Mouse (Mus musculus): ENCODE measurements around the gene Sde2.
"Not testable (repeated sequence)": the region's sequence is repeated elsewhere in the genome, so short reads cannot be mapped to it uniquely, and the experiment has no call there.

The Sde2 gene

DNA sequence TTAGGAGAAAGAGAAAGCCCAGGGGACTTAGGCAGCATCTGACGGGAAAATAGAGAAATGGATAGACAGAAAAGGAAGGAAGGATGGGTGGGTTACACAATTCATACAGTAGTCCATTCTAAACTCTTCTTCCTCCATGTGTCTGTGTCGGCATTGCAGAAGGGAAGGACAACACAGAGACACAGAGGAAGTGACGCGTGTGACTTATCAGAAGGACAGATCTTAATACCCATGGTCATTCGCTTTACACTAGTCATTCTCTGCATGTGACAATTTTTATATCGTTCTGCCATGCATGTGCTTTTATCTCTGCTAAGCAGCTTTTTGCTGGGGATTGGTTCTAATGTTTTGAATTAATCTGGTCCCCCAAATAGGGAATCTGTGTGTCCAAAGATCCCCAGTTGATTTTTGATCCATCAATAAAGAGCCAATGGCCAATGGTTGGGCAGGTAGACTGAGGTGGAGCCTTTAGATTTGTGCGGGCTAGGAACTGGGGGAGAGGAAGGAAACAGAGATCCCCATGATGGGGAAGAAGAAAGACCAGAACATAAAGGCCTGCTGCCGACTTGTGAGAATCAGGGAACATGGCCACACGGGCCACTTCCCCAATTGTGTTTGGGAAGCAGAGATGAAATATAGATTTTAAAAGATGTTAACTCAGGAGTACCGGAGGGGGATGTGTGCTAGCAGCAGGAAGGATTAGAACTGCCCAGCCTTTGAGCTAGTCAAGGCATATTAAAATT, 15.5 kb upstream of the Sde2 start:
- peak in 1 of 2 experiments; percentile 22 for DNase-seq (ENCODE audit: low spot score in 2 of 2)

DNA sequence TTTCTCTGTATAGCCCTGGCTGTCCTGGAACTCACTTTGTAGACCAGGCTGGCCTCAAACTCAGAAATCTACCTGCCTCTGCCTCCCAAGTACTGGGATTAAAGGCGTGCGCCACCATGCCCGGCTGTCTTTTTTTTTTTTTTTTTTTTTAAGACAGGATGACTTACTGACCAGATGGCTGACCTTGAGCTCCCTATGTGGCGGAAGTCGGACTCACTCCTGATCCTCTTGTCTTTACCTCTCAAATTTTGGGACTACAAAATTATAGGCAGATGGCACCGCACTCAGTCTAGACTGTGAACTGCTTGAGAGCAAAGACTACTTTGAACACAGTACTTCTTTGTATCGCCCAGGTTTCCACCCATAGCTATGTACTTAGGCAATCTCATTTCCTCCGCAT, 14.5 kb upstream of the Sde2 start:
- not testable (repeated sequence) for DNase-seq (ENCODE audit: low spot score in 2 of 2)

DNA sequence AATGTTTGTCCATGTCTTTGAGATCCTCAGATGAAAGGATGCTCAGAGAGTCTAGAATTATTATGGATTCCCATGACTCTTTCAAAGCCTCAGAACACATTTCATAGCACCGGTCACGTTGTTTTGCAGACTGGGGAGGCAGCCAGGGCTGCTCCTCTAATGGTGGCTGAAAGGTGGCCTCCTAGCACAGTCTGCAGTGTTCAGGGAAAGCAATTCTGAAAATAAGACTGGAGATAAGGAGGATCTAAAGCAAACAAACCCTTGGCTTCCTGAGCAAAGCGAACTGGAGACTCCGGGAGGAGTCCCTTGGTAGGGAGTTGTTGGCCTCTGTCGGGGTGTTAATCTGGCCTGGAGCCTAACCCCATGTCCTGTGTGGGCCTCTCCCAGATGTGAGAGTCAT, 13.7 kb upstream of the Sde2 start:
- DNase-seq (ENCODE audit: low spot score in 2 of 2) = no peak

DNA sequence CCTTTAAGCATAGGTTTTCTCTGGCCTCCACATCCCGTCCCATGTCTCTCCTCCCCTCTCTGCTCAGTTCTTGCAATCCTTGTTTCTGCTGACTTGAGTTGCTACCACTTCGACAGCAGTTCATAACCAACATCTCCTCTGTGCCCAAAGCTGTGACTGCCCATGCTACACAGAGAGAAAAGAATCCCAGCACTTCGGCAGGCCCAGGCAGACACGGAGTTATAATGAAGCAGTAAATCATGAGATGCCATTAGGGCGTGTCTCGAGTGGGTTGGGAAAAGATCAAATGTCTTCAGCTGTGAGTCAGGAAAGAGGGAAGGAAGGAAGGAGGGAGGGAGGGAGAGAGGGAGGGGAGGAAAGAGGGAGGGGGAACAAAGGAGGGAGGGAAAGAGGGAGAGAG, 12.9 kb upstream of the Sde2 start:
- no peak for DNase-seq (ENCODE audit: low spot score in 2 of 2)

DNA sequence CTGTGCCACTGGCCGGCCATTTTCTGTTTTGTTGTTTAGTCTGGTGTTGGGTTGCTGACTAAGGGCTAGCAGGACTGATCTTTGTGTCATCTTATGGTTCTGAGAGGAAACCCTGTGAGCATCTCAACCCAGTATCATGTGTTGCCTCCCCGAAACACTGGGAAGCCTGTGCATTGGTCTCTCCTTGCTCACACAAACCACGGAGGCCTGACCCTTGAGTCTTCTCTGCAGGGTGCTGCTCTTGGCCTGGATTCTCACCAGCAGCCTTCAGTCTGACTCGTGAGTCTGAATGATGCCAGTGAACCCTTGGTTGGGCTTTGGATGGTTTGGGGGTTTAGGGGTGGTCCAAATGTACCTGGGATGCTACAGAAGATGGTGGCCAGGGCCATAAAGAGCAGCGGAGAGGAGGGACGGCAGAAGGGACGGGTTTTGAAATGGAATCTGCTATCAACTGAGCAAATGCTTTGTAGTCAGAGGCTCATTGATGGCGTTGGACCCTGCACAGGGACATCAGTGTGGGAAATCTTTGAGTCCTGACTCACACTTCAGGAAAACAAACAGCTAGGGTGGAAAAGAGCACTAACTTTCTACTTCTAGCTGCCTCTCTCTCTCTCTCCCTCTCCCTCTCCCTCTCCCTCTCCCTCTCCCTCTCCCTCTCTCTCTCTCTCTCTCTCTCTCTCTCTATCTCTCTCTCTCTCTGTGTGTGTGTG, 11.6 kb upstream of the Sde2 start:
- no peak for DNase-seq (ENCODE audit: low spot score in 2 of 2)

DNA sequence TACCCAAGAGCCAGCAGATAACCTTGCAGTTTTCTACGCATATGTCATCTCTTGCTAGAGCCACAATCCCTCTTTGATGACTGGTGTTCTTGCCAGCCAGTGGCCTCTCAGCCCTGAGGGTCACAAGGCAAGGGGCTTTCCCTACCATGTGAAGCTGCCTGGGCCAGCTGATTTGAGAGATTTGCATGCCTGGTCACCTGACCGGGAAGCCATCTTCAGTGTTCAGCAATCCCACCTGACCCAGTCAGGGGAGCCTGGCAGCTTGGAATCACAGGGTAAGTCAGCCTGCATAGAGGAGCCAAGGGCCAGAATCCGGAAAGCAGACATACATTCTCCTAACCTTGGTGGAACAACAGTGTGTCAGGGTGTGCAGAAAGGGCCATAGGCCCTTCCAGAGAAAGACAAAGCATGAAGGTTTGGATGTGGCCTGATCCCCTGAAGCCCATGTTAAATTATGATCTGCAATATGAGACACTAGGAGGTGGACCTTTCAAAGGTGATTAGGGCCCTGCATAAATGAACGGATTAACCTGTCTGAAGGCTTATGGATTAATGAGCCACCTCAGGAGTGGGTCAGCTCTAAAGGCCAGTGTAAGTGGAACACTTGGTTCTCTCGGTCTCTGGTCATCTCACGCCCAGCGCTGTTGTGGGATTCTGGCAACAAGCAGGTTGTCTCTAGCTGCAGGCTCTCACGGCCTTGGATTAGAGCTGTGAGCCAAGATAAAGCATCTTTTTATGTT, 9.2 kb upstream of the Sde2 start:
- DNase-seq (ENCODE audit: low spot score in 2 of 2) = peak in 1 of 2 experiments; percentile 47

DNA sequence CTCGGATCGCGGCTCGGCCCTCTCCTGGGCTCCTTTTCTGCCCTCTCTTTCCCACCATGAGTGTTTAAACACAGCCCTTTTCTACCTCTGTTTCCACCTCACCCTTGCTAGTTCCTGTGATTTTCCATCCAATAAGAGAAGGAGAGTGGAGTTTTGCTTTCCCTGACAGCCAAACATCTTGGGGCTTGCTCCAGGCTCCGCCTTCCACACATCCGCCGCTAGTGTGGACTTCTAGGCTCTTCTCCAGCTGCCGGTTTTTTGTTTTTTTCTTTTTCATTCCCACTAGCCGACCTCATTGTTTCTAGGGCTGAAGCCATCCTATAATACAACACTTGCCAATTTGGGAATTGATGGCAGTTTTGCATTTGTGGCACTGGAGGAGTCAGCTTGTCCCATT, 2.8 kb upstream of the Sde2 start:
- DNase-seq (ENCODE audit: low spot score in 2 of 2) = peak; percentile 37 to 56

DNA sequence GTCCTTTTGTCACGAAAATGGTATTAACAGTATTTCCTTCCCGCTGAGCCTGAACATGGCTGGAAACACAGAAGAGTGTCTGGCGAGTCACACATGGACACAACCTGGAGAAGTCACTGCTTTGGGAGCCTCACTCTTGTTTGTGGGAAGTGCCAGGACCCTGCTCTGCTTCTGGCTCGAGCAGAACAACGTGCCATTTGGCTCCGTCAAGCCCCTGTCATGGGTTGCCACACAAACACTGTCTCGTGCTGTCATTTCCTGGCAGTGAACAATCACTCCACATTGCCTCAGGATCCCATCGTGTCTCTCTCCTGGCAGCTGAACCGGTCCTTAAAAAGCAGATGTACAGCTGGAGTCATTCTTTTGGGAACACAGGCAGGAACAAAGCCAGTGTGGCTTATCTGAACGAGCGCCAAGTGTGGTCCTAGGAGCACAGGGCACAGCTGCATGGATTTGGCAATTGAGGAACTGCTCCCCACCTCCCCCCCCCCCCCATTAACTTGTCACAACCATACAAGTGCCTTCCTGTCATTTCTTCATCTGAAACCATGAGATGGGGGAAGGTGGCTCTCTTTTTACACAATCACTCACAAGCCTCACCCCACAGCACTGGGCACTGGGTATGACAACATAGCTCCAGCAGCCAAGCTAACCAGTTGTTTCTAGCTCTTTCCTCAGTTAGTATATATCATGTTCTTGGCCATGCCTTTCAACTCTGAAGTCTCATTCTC, 2.3 kb upstream of the Sde2 start:
- DNase-seq (ENCODE audit: low spot score in 2 of 2) = peak; percentile 57 to 79

DNA sequence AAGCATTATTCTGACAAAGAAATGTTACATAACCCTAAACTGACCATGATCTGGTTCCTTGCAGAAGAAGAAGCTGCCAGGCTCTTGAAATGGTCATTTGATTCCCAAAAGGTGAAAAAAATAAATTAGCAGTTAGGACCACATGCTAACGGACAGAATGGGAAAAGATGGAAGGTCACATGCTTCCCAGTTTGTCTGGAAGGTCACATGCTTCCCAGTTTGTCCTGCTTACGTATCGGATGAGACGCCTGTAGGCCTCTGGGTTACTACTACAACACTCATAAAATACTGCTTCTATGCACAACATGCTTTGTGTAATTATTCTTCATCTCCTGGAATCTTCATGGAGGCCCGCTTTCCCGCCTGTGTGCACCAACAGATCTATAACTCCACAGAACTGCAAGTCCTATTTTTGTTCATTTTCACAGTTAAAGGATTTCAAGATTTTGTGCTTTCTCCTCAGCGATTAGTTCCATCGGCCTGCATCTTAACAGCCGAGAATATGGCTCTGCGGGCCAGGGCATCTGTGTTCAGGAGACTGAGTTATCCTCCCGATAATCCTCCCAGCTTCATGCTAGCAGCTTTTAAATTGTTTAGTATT, 1.1 kb upstream of the Sde2 start:
- no peak for DNase-seq (ENCODE audit: low spot score in 2 of 2)

DNA sequence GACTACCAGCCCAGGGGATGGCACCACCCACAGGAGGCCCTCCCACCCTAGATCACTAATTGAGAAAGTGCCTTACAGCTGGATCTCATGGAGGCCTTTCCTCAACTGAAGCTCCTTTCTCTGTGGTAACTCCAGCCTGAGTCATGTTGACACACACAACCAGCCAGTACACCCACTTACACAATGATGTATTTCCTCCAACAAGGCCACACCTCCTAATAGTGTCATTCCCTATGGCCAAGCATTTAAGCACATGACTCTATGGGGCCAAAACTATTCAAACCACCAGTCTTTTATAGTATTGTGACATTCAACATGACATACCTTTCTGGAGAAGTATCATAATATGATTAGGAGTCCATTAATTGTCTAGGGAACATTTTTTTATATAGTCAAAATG, 7.8 kb downstream of the Sde2 start:
- DNase-seq (ENCODE audit: low spot score in 2 of 2) = no peak

DNA sequence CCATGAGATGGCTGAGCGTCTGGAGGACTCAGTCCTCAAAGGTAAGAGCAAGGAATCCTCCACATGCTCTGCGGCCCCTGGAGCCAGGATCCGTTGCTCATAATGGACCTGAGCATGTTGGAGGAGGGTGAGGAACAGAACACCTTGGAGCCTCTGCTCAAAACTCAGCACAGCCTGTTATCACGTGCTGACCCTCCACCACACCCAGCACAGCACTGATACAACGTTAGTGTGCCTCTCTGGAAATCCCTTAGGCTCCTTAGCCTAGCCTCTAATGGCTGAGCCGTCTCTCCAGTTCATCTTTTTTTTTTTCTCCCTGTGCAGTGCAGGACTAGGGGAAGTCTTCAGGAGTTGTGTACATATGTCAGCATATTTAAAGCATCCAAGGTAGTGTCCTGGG, 9.1 kb downstream of the Sde2 start:
- DNase-seq (ENCODE audit: low spot score in 2 of 2) = no peak

DNA sequence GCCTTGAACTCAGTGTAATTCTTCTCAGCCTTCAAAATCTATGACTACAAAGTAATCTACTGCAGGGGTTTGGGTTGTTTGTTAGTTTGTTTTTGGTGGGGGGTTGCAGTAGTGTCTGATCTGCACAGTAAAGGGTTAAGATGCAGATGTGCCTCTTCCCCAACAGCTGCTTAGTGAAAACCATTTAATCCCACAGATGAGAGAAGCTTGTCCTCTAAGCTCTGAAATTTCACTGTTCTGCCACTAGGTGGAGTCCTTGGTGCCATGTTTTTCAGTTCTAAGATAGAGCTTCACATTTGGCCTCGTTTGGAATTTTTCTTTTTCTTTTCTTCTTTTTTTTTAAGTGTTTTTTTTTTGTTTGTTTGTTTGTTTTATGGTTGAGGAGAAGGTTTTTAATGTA, 12.7 kb downstream of the Sde2 start:
- peak in 1 of 2 experiments; percentile 28 for DNase-seq (ENCODE audit: low spot score in 2 of 2)

DNA sequence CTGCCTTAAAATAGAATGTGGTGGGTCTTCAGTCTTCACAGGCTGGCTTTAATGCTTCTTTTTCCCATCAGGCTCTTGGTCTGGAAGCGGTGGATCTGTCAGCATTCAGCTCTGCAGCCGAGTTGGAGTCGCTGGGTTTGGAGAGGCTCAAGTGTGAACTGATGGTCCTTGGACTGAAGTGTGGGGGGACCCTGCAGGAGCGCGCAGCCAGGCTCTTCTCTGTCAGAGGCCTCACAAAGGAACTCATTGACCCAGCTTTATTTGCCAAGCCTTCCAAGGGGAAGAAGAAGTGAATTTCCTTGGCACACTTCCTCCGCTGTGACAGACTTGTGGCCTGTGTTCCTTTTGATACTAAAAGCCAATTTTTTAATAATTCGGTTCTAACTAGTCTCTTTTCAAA, 15.1 kb downstream of the Sde2 start:
- no peak for DNase-seq (ENCODE audit: low spot score in 2 of 2)

DNA sequence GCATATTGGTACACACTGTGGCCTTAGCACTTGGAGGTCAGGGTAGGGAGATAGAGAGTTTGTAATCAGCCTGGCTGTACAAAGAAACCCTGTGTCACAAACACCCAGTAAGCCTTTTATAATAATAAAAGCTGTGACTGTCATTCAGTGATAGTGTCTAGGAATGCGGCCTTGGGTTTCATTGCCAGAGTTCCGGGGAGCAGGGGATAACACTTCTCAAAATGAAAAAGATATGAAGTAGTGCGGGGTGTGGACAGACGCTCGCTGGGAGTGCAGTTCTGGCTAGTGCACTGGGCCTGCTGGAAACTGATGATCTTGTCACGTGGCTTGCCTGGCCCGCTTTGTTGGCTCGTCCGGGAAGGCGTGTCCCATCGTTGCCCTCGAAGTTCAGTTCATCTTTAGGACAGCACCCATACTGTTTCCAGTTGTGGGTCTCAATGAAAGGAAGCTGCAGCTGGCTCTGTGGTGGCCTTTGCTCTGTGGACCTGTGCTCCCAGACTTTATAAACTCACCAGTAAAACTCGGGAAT, 19.3 kb downstream of the Sde2 start:
- no peak for DNase-seq (ENCODE audit: low spot score in 2 of 2)

DNA sequence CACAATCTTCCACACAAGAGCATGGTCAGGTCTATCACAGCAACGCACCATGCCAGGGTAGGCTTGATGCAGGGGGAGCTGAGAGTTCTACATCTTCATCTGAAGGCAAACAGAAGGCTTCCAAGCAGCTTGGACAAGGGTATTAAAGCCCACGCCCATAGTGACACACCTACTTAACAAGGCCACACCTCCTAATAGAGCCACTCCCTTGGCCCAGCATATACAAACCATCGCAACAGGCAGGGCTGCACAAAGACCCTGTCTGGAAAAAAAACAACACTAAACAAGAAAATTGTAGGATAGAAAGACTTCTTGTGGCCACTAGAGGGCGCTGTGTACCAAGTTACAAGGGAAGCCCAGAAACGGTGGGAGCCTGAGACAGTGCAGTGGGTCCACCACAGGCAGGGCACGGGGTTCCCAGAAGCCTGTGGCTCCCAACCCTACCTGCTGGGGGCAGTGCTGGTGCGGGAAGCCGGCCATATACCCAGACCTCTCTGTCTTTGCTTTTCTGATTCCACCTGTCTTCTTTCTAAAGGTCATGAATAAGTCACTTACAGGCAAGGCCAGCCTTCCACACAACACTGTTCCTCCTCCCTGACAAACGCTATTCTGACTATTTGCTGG, 23.0 kb downstream of the Sde2 start:
- DNase-seq (ENCODE audit: low spot score in 2 of 2) = peak; percentile 49 to 74

DNA sequence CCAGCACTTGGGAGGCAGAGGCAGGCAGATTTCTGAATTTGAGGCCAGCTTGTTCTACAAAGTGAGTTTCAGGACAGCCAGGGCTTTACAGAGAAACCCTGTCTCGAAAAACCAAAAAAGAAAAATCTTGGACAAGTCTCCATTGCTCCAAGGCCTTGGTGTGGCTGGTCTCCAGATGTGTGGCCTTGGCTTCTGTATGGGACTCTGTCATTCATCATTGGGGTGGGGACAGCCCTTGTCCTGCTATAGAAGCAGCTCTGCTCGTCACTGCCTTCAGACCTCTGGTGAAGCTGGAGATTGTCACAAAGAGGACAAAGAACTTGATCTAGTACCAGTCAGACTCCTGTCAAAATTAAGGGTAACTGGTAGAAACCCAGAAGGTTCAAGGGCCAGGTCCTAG, 23.7 kb downstream of the Sde2 start:
- no peak for DNase-seq (ENCODE audit: low spot score in 2 of 2)

DNA sequence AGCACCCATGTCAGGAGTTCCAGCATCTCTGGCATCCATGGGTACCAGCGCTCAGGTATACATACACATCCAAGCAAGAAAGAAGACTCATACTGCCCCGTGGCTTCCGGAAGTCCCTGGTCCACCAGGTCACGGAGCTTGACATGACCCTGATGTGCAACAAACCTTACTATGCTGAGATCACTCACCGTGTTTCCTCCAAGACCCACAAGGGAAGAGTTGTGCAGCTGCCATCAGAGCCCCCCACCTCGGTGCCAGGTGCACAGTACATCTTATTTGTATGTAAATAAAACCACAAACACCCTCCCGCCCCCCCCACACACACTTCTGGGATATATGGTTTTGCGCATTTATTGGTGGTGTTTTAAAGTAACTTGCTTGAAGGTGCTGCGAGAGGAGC, 24.2 kb downstream of the Sde2 start:
- peak in 1 of 2 experiments; percentile 18 for DNase-seq (ENCODE audit: low spot score in 2 of 2)

DNA sequence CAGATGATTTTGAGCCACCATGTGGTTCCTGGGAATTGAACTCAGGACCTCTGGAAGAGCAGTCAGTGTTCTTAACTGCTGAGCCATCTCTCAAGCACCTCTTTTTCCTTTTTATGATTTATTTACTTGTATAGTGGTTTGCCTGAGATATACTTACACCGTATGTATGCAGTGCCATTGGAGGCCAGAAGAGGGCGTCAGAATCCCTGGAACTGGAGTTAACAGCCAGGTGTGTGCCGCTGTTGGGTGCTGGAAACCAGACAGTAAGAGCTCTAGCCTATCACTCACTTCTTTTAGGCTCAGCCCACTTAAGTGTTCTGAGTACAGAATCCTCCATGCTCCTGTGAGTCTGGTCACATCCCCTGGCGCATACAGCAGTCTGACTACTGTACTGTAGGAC, 26.5 kb downstream of the Sde2 start:
- DNase-seq (ENCODE audit: low spot score in 2 of 2) = no peak

DNA sequence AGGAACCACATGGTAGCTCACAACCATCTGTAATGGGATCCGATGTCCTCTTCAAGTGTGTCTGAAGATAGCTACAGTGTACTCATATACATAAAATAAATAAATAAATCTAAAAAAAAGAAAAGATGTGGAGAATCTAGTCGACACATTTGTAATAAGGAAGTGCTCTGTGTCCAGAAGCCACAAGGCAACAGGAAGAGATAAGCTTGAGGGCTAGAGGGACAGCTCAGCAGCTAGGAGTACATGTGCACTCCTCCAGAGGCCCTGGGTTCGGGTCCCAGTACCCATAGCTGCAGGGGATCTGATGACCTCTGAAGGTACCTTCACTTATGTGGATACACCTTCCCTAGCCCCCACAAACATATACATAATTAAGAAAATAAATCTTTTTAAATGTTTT, 30.8 kb downstream of the Sde2 start:
- no peak for DNase-seq (ENCODE audit: low spot score in 2 of 2)

DNA sequence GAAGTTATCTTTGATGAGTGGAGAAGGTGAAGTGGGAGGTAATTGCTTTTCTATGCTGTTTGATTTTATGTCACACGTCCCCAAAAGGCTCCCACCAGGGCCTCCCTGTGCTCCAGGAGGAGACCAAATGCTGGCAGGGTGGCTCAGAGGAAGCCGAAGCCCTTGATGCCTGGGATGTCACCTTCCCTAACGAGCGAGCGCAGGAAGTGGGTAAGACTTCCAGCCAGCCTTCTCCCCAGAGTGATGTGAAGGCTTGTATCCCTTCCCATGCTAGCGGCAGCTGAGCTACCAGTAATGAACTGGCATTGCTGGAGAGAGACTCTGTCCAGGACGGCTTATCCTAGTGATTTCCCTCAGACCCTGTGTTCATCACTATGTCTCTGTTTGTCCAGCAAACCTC, 32.8 kb downstream of the Sde2 start:
- DNase-seq (ENCODE audit: low spot score in 2 of 2) = no peak

DNA sequence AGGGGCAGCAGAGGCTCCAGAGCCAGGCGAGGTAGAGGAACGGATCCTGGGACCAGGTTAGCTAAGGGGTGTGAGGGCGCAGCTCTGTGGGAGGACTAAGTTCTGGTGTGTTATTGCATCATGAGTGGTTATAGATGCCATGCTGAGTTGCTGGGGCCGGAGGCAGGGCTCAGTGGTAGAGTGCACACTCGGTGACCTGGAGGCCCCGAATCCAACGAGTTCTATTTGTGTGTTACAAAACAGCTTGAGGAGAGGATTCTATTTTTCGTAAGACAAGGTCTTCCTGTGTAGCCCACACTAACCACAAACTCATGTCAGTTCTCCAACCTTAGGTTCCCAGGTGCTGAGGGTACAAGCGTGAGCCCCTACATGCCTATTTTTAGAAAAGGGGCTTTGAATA, 33.6 kb downstream of the Sde2 start:
- no peak for DNase-seq (ENCODE audit: low spot score in 2 of 2)

Measured in natural killer cell, adult 2 months (primary cell).